Mouse (Mus musculus) layer of hippocampus, postnatal 25 days (tissue): ENCODE data around the gene Ctsw. TPM values are rescaled to one million over a fixed set of nuclear protein-coding genes. Genes with fewer than 3 reads are reported as not detected.

Source experiments
- DNase-seq, 2 experiments: peaks; one replicate each; pipeline ENCODE4 v3.0.0; 2022; ENCODE audit warnings: mixed read lengths in 2 of 2, low spot score in 1 of 2; ENCODE audit errors: extremely low spot score in 1 of 2
- total RNA-seq, 2 experiments: library from RNA; stranded (reverse); gene quantifications; 2 replicates each; pipeline ENCODE4 v1.2.3; 2021

Ctsw gene
- total RNA-seq, 2 experiments from 2014 or later = not detected

DNA sequence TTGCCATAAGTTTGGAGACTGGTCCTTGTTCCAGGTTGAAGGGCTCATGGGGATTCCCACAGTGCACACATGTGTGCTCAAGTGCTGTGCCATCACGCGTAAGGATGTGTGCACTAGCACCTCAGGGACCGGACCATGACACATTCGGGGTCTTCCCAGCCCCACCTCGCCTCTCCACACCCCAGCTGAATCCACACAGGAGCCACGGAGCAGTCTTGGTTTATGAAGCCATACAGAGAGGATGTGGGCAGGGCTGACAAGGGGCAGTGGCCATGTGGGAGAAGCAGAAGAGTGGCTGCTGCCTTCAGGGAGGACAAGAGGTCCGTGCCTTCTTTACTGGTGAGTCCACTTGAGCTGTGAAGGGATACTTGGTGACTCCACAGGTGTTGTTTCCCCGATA lies 3.3 kb downstream of the Ctsw start:
- no peak for DNase-seq

DNA sequence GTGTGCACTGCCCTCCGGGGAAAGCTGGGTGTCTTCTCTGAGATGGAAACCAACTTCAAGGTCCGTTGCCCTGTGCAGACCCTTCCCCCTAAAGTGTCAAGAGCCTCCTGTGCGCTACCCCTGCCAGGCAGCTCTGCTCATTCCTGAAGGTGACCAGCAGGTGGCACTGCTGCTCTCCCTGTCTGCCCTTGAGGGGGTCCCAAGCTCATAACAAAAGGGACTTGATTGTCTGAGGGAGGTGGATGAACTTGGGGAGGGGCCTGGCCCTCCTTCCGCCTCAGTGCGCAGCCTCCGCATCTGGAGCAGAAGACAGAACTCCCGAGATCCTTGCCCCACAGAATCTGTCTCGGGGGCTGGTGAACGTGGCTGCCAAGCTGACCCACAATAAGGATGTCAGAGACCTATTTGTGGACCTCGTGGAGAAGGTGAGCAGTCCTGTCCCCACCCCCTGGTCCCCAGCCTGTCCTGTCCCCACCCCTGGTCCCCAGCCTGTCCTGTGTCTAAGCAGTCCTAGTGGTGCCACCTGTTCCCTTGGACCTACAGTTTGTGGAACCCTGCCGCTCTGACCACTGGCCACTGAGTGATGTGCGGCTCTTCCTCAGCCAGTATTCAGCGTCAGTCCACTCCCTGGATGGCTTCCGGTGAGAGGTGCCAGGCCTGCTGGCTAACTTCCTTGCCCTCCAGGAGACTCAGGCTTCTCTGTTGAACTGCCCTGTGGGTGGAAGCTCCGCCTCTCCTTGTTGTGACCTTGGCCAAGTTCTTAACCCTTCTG lies 4.3 kb downstream of the Ctsw start:
- DNase-seq = peak in 1 of 2 experiments; percentile 73

DNA sequence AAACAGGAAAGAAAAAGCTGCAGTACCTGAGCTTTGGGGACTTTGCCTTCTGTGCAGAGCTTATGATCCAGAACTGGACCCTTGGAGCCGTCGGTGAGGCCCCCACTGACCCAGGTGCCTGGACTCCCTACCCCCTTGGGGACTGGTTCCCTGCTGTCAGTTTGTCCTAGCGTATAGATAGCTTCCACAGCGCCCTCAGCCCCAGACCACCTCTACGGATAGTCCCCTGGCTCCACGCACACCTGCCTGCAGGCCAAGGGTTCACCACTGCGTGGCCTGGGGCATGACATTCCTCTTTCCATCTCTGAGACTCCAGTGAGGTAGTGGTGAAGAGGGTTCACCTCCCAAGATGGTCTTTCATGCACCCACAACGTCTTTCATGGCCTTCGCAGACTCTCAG lies 5.1 kb downstream of the Ctsw start:
- no peak for DNase-seq

DNA sequence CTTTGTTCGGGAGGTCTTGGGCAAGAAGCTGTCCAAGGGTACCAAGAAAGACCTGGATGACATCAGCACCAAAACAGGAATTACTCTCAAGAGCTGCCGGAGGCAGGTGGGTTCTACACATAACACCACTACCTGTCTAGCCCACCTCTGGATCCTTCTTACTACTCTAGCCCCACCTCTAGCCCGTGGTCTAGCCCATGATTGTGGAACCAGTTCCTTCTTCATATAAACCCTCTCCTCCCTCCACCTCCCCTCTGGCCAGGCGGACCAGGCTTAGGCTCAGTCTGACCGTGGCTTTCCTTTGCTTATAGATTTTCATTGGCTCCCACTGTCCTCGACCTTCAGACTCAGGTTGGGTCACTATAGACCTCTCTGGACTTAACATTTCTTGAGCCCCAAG lies 6.9 kb downstream of the Ctsw start:
- no peak for DNase-seq

DNA sequence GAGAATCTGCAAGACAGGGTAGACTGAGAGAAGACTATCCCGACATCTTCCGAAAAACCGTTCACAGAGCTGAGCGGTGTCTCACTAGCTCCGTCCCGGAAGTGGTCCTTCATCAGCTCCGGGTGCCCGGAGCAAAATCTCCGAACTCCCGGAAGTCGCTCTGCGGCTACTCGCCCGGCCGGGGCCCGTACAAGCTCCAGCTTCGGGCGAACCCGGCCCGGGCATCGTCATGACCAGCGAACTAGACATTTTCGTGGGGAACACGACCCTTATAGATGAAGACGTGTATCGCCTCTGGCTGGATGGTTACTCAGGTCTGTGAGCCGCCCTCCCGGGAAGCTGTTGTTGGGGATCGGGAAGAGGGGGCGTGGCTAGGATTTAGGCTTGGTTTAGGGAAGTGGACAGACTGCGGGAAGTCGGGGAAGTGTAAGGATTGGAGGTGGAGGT lies 7.8 kb downstream of the Ctsw start, which contains the start of gene Fibp:
TSS of gene Fibp (plus strand) at position 151 of the 447 bp plus-strand sequence.
- DNase-seq = peak; percentile 79 to 81

DNA sequence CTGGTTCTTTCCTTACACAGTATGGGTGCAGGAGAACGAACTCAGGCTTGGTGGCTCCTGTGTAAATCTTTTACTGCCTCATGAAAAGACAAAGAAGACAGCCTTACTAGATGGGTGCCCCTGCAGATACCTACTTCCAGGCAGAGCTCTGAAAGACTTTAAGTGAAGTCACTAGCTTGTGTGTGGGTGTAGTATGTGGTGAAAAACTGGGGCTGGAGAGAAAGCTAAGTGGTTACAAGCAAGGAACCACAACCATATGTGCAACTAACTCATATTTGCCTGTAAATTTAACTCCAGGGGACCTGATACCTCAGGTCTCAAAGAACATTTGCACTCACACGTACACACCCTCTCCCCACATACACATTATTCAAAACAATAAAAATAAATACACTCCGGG lies 8.4 kb downstream of the Ctsw start:
- DNase-seq = no peak

DNA sequence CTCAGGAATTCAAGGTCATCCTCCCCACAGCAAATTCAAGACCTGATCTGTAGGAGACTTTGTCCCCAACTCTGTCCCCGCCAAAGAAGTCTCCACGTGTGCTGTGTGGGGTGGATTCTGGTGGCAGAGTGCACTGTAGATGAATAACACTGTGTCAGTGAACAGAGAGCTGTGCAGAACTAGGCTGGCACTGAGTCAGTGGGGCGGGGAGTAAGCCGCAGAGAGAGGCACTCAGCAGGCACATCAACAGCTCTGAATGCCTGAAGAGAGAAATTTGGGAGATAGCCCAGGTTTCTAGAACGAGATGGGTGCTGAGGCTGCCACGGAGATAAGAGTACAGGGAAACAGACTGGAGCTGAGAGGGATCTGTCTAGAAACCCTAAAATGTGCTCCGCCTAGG lies 9.3 kb downstream of the Ctsw start:
- no peak for DNase-seq

DNA sequence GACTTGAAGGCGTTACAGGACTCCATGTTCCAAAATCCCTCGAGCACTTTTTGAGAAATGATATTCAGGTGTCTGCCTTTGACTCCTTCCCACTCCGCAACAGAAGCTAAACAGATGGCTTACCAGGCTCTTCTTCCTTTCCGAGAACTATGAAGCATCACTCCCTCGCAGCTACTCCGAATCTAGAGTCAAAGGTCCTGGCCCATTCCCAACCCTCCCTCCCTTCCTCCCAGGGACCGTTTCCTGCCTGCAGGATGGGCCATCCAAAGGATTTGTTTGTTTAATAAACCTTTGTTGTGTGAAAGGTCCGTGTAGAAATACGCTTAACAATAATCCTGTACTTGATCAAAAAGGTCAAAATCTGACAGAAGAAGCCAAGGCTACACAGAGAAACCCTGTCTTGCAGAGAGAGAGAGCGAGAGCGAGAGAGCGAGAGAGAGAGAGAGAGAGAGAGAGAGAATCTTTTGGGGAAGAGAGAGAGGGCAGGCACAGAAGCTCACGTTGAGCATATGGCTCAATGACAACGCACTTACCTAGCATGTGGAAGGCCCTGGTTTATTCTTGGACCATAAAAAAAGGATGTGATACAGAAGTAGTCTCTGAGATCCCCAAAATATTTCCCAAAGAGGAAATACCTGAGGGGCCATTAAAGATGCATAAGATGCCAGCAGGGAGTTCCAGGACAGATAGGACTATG lies 10.4 kb downstream of the Ctsw start, which contains the start of gene Ccdc85b:
TSS of gene Ccdc85b (minus strand) at position 149 of the 697 bp plus-strand sequence.
- DNase-seq = no peak

DNA sequence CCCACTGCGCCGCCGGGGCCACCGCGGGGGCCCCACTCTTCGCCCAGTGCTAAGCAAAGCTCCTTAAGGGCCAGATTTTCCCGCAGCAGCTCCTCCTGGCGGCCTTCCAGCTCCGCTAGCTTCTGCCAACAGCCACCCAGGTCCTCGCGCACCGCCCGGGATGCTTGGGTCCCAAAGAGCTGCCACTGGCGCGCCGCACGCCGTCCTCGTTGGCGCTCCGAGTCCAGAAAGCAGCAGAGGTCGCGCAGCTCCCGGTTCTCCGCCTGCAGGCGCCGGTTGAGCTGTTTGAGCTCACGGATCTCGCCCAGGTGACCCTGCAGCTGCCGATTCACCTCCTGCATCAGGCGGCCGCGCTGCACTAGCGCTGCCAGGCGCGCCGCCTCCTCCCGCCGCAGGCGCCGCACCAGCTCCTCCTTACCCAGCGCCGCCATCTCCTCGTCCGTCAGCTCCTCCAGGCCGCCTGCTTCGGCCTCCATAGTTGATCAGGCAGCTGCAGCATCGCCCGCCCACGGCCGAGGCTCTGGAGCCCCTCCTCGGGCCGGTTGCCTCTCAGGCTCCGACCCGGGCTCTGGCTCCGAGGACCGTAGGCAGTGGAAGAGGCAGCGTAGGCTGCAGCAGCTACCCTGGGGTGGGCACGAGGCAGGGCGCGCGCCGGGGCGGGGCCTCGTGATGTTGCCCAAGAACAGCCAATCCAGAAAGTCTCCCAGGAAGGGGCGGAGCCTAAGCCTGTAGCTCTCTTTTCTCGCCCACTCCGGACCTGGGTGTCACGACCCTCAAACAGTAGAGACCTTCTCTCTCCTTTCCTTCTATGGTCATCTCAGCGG lies 11.2 kb downstream of the Ctsw start:
- DNase-seq = peak; percentile 89 to 96

DNA sequence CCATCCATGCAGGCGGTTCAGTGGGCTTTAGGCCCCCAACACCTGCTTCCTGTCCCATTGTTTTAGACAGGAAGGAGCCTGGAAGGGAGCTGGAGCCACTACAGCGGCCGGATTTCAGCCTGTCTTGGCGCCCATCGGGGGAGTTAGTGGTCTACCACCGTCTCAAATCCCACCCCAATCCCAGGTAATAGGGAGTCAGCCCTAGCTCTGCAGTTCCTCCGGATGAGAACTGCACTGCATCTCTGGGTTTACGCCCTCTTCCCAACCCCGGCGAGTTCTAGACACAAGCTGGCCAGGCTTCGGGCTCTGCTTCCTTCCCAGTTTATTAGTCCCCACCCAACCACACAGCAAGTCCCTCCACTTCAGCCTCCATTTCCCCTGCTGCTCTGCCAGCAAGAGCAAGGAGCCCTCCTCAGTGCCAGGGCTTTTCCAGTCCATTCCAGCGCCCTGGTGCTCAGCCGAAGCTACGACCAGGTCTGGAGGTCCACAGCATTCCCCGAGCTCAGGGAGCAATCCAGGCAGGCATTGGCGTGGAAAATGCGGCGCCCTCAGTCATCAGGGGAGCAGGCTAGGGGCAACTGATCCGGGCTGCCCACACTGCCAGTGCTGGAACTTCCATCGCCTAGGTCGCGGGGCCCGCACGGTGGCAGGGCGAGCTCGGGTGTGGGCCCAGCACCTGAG lies 11.9 kb downstream of the Ctsw start:
- no peak for DNase-seq

DNA sequence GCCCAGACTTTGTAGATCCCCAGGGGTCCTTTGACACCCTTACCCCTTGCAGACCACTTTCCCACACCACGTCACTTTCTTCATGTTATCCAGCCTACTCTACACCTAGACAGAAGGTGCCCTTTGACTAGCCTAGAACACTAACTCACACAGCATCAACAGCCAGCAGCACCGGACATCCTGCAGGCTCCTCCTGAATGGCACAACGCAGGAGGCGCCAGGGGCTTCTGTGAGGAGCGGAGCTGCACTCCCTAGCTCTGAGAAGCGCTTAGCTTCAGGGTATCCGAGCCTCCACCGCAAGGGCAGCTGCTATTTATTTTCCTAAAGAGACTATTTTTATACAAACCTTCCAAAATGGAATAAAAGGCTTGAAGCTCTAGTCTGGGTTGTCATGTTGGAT lies 12.7 kb downstream of the Ctsw start:
- no peak for DNase-seq

DNA sequence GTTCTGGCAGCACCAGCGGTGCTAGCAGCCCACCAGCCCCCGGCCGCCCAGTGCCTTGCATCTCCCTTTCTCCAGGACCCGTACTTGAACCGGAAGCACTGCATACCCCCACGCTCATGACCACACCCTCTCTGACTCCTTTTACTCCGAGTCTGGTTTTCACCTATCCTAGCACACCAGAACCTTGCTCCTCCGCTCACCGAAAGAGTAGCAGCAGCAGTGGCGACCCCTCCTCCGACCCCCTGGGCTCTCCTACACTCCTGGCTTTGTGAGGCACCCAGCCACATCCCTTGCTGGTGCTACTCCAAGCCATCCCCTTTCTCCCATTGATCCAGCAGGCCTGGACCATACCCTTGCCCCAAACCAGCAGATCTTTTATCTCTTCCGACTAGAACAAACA lies 13.3 kb downstream of the Ctsw start:
- DNase-seq = no peak

DNA sequence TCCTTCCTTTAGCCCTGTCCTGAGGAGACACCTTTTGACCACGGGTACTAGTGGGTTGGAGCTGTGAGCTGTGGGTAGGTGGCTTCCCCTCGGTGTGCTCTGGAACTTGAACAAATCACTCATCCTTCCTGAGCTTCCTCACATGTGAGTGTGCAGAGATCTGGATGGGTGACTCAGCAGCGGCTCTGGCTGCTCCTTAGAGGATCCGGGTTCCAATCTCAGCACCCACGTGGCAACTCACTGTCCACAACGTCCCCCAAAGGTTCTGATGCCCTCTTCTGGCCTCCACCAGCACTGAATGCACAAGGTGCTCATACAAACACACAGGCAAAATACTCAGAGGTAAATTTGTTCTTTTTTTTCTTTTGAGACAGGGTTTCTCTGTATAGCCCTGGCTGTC lies 16.5 kb downstream of the Ctsw start:
- no peak for DNase-seq

DNA sequence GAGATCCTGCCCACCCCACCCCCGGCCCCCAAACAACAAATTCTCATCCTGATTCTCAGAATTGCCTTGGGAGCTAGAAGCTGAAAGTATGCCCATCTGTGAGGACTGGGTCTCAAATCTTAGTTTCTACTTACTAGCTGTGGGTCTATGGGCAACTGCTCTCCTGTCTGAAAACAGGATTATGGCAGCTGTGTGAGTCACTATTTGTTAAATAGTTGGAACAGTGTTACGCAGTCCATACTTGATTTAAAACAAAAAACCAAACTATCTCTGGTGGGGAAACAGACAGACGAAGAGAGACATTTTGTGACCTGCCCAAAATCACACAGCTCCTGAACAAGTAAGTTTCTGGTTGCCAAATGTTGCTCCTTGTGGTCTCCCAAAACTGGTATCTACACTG lies 18.6 kb downstream of the Ctsw start:
- no peak for DNase-seq

DNA sequence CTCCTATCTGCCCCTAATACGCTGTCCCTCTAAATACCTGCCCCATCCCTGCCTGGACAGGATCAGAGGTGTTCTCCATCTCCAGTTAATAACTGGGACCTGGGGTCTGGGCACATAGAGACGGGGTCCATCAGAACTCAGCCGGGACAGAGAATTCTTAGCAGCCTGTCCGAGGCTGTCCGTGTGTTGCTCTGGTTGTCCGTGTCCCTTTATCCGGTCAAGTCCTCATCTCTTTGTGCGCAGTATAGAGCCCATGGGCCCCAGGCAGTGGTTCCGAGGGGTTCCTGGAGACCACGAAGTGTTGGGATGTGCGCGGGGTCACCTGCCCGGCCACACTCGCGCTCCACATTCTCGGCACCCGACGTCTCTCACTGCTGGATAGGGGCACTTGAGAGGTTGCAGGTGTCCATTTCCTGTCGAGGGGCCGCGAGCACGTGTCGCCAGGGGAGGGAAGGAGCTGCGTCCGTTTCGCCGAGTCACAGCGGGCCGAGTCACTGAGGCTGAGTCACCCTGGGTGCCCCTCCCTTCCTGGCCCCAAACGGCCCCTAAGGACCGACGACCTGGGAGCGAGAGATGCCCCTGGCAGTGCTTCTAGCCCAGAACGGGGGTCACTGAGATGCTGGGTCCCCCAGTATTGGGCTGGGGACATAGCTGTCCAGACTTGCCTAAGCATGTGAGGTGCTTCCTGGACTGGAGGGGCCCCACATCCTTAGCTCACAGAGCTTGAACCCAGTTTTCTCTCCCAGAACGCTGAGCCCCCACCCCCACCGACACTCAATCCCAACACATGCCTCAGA lies 19.8 kb downstream of the Ctsw start:
- no peak for DNase-seq

DNA sequence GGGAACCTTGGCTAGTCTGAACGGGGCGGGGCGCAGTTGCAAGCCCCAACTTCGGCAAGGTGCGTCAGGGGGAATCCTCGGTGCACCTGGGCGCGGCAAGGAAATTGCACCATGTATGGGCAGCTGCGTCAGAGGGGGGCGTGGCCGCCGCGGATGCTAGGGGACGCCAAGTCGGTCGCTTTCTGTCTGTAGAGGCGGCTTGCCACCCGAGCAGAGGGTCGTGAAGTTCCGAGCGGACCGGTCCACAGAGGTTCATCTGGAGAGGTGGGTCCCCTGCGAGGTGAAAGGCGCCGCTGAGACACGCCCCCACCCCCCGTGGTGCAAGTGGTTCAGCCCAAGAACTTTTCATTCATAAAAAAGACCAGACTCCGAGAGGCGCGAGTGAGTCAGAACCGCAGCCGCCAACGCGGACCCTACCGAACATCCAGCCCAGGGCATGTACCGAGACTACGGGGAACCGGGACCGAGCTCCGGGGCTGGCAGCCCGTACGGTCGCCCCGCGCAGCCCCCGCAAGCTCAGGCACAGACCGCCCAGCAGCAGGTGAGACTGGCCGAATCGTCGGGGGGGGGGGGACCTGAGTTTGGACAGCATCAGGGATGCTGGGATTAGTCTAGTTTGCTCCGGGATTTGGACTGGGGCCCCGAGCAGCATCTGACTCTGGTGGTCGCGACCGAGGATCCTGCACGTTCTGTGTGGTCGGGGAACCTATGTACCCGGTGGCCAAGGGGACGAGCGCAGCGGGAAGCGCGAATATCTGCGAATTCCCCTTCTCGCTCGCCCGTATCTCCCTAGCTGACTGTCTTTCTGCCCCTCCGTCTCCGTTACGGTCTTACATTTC lies 20.6 kb downstream of the Ctsw start, which contains the start of gene Fosl1:
TSS of gene Fosl1 (plus strand) at position 33 of the 839 bp plus-strand sequence.
- peak in 1 of 2 experiments; percentile 57 for DNase-seq

DNA sequence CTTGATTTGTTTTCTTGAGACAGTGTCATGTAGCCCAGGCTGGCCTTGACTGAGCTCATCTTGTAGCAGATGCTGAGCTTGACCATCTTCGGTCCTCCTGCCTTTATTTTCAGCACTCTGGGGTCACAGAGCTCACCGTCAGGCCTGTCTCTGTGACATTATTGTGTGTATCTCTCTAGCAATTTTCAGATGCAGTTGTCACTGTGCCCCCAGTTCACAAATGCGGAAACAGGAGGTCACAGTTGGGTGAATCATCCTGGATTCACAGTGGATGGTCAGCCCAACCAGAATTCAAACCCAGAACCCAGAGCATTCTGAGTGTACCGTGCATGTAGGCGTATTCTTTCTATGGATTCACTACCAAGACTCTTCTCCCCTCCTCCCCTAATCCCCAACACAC lies 22.6 kb downstream of the Ctsw start:
- no peak for DNase-seq

DNA sequence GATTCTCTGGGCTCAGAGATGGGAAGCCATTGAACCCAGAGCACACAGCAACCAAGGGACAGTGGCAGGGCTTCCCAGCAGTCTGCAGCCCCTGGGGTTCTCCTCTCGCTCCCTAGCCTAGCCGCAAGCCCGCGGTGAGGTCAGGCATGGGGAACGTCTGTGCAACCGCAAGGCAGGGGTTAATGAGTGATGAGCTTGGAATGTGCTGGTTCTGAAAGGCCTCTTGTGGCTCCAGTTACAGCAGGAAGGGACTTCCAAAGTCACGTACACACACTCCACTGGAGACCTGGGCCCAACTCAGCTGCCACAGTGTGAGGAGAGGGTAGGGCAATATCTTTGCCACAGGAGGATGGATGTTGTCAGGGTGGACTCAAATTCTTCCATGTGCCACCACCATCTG lies 23.4 kb downstream of the Ctsw start:
- DNase-seq = no peak
